Mouse (Mus musculus): ENCODE measurements at regions not wholly inside any gene's neighbourhood (a gene's known extent, or its start where the extent isn't known, plus 50 kb on each side); places are given as distances from the start of the nearest gene placed in this dataset.

DNA sequence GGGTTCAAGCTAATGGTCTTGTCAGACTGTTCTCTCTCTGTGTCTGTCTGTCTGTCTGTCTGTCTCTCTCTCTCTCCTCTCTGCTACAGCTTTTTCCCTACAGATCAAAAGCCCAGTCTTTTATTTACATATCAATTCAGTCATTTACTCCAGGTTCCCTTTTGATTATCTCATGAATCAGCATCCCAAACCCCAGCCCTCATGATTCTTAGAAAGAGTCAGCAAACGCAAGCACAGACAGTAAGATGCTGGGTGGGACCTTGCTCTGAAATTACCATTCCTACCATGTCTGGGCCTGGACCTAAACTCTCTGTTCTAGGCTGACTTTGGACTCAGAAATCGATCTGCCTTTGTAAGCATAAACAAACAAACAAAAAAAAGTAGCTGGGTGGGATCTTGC lies 218.0 kb downstream of the Lrig3 start:
- no peaks in the 10 kb centered on the region for H3K27me3 ChIP-seq
- WGBS: 68% methylated on average over 2 of the region's 2 CpGs
- no peak overlapping the region for H3K9ac ChIP-seq
- no peak overlapping the region for H3K4me3 ChIP-seq
- ATAC-seq (ENCODE audit: insufficient number of reproducible peaks, insufficient read depth, low FRiP score, low TSS enrichment, low read depth): no peak
- H3K4me2 ChIP-seq: no peak overlapping the region
- no peaks in the 10 kb centered on the region for H3K36me3 ChIP-seq
- H3K27ac ChIP-seq: no peak overlapping the region
- no peaks in the 10 kb centered on the region for H3K4me1 ChIP-seq
- peaks cover 7% of the 10 kb centered on the region; the same call in 1 of the 2 replicates for H3K9me3 ChIP-seq

GRCm38 (mm10) chr10:126185410-126185809 lies 219.4 kb downstream of the Lrig3 start:
- Histone ChIP-seq H3K4me1 (no peaks in the 10 kb centered on the region), H3K36me3 (no peaks in the 10 kb centered on the region), H3K9me3 (peaks cover 7% of the 10 kb centered on the region; the same call in 1 of the 2 replicates), H3K4me2 (no peak overlapping the region), H3K27me3 (no peaks in the 10 kb centered on the region), H3K4me3 (no peak overlapping the region), H3K9ac (no peak overlapping the region), H3K27ac (no peak overlapping the region)
- WGBS: 87% methylated on average over 5 of the region's 5 CpGs
- no peak for ATAC-seq (ENCODE audit: insufficient number of reproducible peaks, insufficient read depth, low FRiP score, low TSS enrichment, low read depth)

DNA sequence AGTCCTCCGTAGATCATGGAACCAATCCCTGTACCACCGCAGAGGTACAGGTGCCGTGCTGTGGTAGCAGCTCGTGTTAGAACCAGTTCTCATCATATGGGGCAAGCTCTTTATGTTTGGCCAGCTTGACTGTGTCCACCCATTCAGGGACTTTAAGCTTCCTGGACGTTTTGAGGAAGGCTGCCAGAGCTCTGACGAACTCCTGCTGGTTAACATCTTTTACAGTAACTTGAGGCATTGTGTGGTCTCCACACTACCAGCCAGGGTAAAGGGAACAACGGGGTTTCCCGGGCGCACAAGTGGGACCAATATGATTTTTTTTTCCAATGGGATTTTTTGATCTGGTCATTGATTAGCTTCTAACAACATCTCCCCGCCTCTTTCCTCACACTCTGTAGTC lies 220.1 kb downstream of the Lrig3 start:
- H3K27ac ChIP-seq: no peak overlapping the region
- 90% methylated on average over 10 of the region's 10 CpGs for WGBS

DNA sequence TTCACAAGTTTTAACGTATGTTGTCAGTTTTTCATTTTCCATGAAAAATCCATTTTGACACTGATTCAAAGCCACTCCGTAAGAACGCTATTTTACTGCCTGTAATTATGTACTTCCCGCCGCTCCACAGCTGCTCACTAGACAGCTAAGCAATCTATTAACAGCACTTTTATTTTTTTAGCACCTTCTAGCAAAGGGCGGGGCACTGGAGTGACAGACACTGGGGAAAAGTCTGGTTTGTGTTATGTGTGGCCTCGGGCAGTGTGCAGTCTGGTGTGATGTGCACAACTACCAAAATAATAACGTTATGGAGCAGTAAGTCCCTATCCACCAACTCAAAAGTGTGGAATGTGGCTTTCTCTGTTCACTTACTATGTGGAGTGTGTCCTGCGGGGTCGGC lies 223.0 kb downstream of the Lrig3 start:
- ATAC-seq (ENCODE audit: insufficient number of reproducible peaks, insufficient read depth, low FRiP score, low TSS enrichment, low read depth): no peak
- no peaks in the 10 kb centered on the region for H3K36me3 ChIP-seq
- H3K9me3 ChIP-seq: peaks cover 7% of the 10 kb centered on the region; the same call in 1 of the 2 replicates
- WGBS: 62% methylated on average over 10 of the region's 10 CpGs
- H3K27ac ChIP-seq: no peak overlapping the region
- H3K4me1 ChIP-seq: no peaks in the 10 kb centered on the region
- no peaks in the 10 kb centered on the region for H3K27me3 ChIP-seq
- no peak overlapping the region for H3K4me3 ChIP-seq
- no peak overlapping the region for H3K9ac ChIP-seq
- no peak overlapping the region for H3K4me2 ChIP-seq

More for the DNA sequence above, 220.1 kb downstream of the Lrig3 start:
- ATAC-seq (ENCODE audit: insufficient number of reproducible peaks, insufficient read depth, low FRiP score, low TSS enrichment, low read depth): no peak
- Histone ChIP-seq H3K9me3 (peaks cover 7% of the 10 kb centered on the region; the same call in 1 of the 2 replicates), H3K27me3 (no peaks in the 10 kb centered on the region), H3K9ac (no peak overlapping the region), H3K36me3 (no peaks in the 10 kb centered on the region), H3K4me1 (no peaks in the 10 kb centered on the region), H3K4me3 (no peak overlapping the region), H3K4me2 (no peak overlapping the region)

All from embryonic facial prominence, embryonic 13.5 days (tissue).